Mouse (Mus musculus) lung, adult 2 months (tissue): ENCODE data around the gene Elmsan1. TPM values are rescaled to one million over a fixed set of nuclear protein-coding genes. Genes with fewer than 3 reads are reported as not detected.
"Not testable (repeated sequence)": the region's sequence is repeated elsewhere in the genome, so short reads cannot be mapped to it uniquely, and the experiment has no call there.

Experiments
- DNase-seq: peaks from one replicate; pipeline ENCODE4 v3.0.0; 2022
- H3K4me1 ChIP-seq: fragments of 200-500 bp; 2 replicates; pipeline ENCODE4 v1.6.1; 2011; ENCODE audit warnings: low read length; ENCODE audit not compliant: control insufficient read depth, insufficient read depth
- H3K4me3 ChIP-seq: fragments of 200-500 bp; replicated peaks from 2 replicates; pipeline ENCODE3; 2011; ENCODE audit warnings: low read depth, mild to moderate bottlenecking, control low read depth, low read length; ENCODE audit errors: extremely low read depth
- CTCF ChIP-seq: fragments of 200-500 bp; IDR thresholded peaks from 2 replicates; pipeline ENCODE4 v1.5.1; 2011; ENCODE audit warnings: mild to moderate bottlenecking, low read length, control low read depth; ENCODE audit not compliant: insufficient read depth
- POLR2A ChIP-seq: fragments of 200-500 bp; IDR thresholded peaks from 2 replicates; pipeline ENCODE4 v1.6.1; 2011; ENCODE audit warnings: low read depth, mild to moderate bottlenecking, control low read depth, low read length, borderline replicate concordance; ENCODE audit errors: extremely low read depth
- WGBS: fragments of 180-500 bp; shearing (Covaris S2); methylation state at CpG from one replicate; pipeline ENCODE4 v1.1.7; 2018; 5-methylcytosine and 5-hydroxymethylcytosine counted together
- polyA plus RNA-seq: library from polyadenylated mRNA; depleted of rRNA; stranded (reverse); fragments of >200 nt; gene quantifications from 2 replicates; pipeline ENCODE4 v1.2.3, GENCODE M21; 2012; rRNA removed

The Elmsan1 gene
- polyA plus RNA-seq, 1 experiment, result 26.5 TPM

DNA sequence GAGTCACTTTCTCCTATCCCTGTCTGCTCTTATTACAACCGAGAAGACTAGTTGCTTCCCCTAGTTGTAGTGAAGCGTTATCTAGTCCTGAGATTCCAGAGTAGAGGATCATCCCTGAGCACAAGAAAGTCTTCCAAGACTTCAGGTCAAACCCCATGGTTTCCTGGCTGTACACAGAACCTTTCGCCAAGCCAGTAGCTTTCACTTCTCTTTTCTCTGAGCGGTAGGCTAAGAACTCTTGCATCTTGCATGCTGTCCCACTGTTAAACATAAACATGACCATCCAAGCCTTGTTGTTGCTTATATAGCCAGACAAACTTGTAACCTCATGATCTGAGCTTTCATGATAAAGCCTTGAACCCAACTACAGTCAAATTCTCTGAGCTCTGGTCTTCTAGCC is 107.9 kb downstream of the Elmsan1 start:
- no peak for TF ChIP-seq POLR2A
- TF ChIP-seq CTCF, result no peak
- Histone ChIP-seq H3K4me3 (no peak overlapping the region), H3K4me1 (no peaks in the 10 kb centered on the region)
- no peak for DNase-seq
- 87% methylated on average over 4 of the region's 4 CpGs for WGBS

DNA sequence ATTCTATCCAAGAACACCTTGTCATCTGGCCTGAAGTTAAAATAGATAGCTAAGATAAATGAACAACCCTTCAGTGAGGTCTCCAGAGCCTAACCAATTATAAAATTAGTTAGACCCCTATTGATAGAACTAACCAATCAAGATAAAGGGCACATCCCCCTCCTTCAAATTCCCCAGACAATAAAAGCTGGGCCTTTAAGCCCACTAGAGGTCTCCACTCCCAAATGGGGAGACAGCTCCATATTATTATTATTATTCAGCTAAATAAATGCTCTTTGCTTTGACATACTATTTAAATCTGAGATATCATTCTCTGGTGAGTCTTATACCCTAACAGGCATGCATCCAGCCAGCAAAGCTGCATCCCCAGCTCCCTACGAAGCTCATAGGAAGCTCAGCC is 108.8 kb downstream of the Elmsan1 start:
- DNase-seq, result no peak
- Histone ChIP-seq H3K4me3 (no peak overlapping the region), H3K4me1 (no peaks in the 10 kb centered on the region)
- 81% methylated on average over 1 of the region's 1 CpGs for WGBS
- TF ChIP-seq POLR2A, result no peak
- TF ChIP-seq CTCF, result no peak

DNA sequence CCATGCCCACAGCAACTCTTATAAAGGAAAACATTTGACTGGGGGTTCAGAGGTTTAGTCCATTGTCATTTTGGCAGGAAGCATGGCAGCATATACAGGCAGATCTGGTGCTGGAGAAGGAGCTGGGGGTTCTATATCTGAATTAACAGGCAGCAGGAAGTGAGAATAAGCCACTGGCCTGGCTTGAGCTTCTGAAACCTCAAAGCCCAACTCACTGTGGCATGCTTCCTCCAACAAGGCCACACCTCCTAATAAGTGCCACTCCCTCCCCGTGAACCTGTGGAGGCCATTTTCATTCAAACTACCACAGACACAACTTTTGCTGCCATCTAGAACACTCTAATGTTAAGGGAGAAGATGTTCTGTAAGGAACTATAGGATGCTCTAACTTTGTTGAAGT is 111.0 kb downstream of the Elmsan1 start:
- DNase-seq, result no peak

DNA sequence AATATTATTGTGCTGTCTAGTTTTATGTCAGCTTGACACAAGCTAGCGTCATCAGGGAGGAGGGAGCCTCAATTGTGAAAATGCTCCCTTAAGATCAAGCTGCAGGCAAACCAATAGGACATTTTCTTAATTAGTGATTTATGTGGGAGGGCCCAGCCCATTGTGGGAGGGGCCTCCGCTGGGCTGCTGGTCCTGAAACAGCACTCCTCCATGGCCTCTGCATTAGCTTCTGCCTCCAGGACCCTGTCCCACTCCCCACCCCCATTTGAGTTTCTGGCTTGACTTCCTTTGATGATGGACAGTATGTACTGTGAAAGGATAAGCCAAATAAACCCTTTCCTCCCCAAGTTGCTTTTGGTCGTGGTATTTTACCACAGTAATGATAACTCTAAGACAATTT is 111.7 kb downstream of the Elmsan1 start:
- no peaks in the 10 kb centered on the region for H3K4me1 ChIP-seq
- WGBS, result 82% methylated on average over 3 of the region's 3 CpGs
- no peak for TF ChIP-seq POLR2A
- TF ChIP-seq CTCF, result no peak

More for the DNA sequence above, 111.0 kb downstream of the Elmsan1 start:
- Histone ChIP-seq H3K4me1 (no peaks in the 10 kb centered on the region), H3K4me3 (no peak overlapping the region)
- TF ChIP-seq POLR2A (no peak), CTCF (no peak)
- WGBS, result 38% methylated on average over 1 of the region's 1 CpGs

DNA sequence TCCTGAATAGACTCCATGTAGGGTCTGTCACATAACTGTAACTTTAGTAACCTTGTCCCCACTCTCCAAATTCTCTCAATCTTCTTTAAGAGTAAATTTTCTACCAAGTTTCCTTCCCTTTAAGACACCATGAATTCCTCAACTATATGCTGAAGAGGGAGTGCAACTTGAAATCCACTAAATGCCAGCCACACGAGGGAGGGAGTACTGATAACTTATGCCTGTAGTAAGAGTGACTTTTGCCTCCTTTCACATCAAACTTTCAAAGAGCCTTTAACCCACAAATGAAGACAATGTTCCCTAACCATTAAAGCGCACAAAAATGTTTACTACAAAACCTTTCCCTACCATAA is 117.2 kb downstream of the Elmsan1 start:
- WGBS, result 60% methylated on average over 2 of the region's 2 CpGs
- peak overlapping the region; percentile 49 for H3K4me3 ChIP-seq
- TF ChIP-seq CTCF (no peak), POLR2A (no peak)
- H3K4me1 ChIP-seq, result no peaks in the 10 kb centered on the region
- no peak for DNase-seq

More for the DNA sequence above, 111.7 kb downstream of the Elmsan1 start:
- no peak for DNase-seq
- no peak overlapping the region for H3K4me3 ChIP-seq

DNA sequence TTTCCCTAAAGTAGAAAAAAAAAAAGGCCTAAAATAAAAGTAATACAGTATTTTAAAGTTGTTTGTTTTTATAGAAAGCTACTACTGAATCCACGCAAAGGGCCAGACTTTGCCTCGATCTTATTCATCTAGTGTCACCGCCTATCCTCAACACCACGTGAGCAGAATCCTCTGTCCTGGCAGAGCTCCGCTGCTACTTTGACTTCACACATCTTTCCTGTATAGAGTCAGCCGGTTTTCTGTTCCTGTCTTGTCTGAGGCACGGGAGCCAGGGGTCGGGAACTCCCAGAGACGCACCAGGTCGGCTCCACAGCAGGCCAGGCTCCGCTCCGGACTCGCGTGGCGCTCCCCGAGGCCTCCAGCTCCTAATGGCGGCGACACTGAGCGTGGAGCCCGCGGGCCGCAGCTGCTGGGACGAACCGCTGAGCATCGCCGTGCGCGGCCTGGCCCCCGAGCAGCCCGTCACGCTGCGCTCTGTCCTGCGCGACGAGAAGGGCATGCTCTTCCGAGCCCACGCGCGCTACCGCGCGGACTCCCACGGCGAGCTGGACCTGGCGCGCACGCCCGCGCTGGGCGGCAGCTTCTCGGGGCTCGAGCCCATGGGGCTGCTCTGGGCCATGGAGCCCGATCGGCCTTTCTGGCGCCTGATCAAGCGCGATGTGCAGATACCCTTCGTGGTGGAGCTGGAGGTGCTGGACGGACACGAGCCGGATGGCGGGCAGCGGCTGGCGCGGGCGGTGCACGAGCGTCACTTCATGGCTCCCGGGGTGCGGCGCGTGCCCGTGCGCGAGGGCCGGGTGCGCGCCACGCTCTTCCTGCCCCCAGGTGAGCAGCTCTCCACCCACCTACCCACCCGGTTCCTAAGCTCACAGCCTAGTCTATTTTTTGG is 117.8 kb downstream of the Elmsan1 start, which contains the start of gene Acot6:
Acot6 (plus strand) TSS at position 51 of the 889 bp plus-strand sequence.
- peak; percentile 49 for DNase-seq
- peak within 1 kb of the TSS; percentile 78 for H3K4me3 ChIP-seq
- H3K4me1 ChIP-seq, result not testable (repeated sequence)
- peak; percentile 18; the same call in 1 of the 2 replicates for TF ChIP-seq POLR2A
- WGBS, result under 1% methylated on average over 79 of the region's 80 CpGs

DNA sequence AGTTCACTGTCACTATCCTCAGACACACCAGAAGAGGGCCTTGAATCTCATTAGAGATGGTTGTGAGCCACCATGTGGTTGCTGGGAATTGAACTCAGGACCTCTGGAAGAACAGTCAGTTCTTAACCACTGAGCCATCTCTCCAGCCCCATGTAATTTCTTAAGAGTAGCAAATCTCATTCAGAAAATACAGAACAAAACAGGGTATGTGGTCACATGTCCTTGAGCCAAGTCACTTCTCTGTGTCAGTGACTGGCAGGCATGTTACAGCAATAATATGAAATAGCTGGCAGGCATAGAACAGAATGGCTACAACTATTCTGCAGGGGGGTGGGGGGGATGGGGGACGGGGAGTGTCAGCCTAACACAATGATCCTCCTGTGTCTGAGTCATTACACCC is 118.6 kb downstream of the Elmsan1 start:
- WGBS, result 47% methylated on average over 1 of the region's 1 CpGs

DNA sequence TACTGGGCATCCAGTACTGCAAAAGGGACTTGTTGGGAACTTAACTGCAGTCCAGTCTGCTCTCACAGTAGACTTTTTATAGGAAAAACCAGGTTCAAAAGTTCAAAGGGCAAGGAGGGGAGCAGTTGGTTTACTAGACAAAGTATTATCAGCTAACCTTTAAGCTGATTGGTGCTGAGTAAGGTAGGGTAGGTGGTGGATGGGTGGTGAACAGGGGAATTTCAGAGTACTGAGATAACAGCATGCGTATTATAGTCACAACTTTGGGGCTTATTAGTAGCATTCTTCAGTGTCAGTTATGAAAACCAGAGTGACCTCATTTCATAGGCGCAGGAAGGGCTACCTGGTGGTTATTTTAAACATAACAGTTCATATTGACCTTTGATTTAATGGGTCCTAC is 119.1 kb downstream of the Elmsan1 start:
- H3K4me1 ChIP-seq, result no peaks in the 10 kb centered on the region
- no peak for DNase-seq
- no peak for TF ChIP-seq POLR2A
- no peak for TF ChIP-seq CTCF
- H3K4me3 ChIP-seq, result no peak overlapping the region
- WGBS, result over 99% methylated on average over 2 of the region's 2 CpGs

More for the DNA sequence above, 118.6 kb downstream of the Elmsan1 start:
- H3K4me3 ChIP-seq, result no peak overlapping the region
- no peak for TF ChIP-seq POLR2A
- no peak for TF ChIP-seq CTCF
- DNase-seq, result no peak
- no peaks in the 10 kb centered on the region for H3K4me1 ChIP-seq

Other genes with a start within 250 kb of the Elmsan1 start
- 0.05 TPM in 1 of 2 replicates, not detected in the other for gene Heatr4, start 234.0 kb downstream of the Elmsan1 start, polyA plus RNA-seq
- gene Acot2, start 231.0 kb downstream of the Elmsan1 start, polyA plus RNA-seq, result 18.4 and 20.3 TPM in 2 replicates
- 28.8 and 29.2 TPM in 2 replicates for gene Acot1, start 209.4 kb downstream of the Elmsan1 start, polyA plus RNA-seq
- gene Acot4, start 180.5 kb downstream of the Elmsan1 start, polyA plus RNA-seq, result 0.40 TPM in 2 replicates
- not detected in 2 replicates for gene Gm49366, start 179.9 kb downstream of the Elmsan1 start, polyA plus RNA-seq
- not detected in 2 replicates for gene Acot3, start 166.7 kb downstream of the Elmsan1 start, polyA plus RNA-seq
- gene Acot5, start 149.6 kb downstream of the Elmsan1 start, polyA plus RNA-seq, result not detected in 2 replicates
- gene Acot6, start 118.2 kb downstream of the Elmsan1 start, polyA plus RNA-seq, result 1.9 TPM in 2 replicates
- gene Dnal1, start 104.5 kb downstream of the Elmsan1 start, polyA plus RNA-seq, result 4.6 and 9.2 TPM in 2 replicates
- gene Pnma1, start 70.4 kb downstream of the Elmsan1 start, polyA plus RNA-seq, result 0.84 and 1.3 TPM in 2 replicates
- 7.3 and 14.5 TPM in 2 replicates for gene Ptgr2, start 66.4 kb upstream of the Elmsan1 start, polyA plus RNA-seq
- gene Zfp410, start 98.0 kb upstream of the Elmsan1 start, polyA plus RNA-seq, result 16.0 and 20.5 TPM in 2 replicates
- 23.7 and 31.8 TPM in 2 replicates for gene Coq6, start 142.8 kb upstream of the Elmsan1 start, polyA plus RNA-seq
- 1.9 and 2.5 TPM in 2 replicates for gene Fam161b, start 143.0 kb upstream of the Elmsan1 start, polyA plus RNA-seq
- gene Entpd5, start 190.1 kb upstream of the Elmsan1 start, polyA plus RNA-seq, result 5.5 and 11.5 TPM in 2 replicates
- 0.54 and 0.73 TPM in 2 replicates for gene Bbof1, start 190.2 kb upstream of the Elmsan1 start, polyA plus RNA-seq
- 3.8 and 5.4 TPM in 2 replicates for gene Rnf113a2, start 198.3 kb upstream of the Elmsan1 start, polyA plus RNA-seq
- 18.4 and 27.3 TPM in 2 replicates for gene Aldh6a1, start 232.1 kb upstream of the Elmsan1 start, polyA plus RNA-seq
- 11.4 and 14.1 TPM in 2 replicates for gene Lin52, start 232.5 kb upstream of the Elmsan1 start, polyA plus RNA-seq